Mouse (Mus musculus): ENCODE results near the gene Tmem79. TPM values are rescaled to one million over a fixed set of nuclear protein-coding genes. Genes with fewer than 3 reads are reported as not detected.
A peak's percentile ranks its signal among the peaks of the same experiment; 100 is the strongest.

Gene Tmem79
- total RNA-seq, 1 experiment = 24.3 TPM

- peak overlapping the region; percentile 99 for H3K27ac ChIP-seq (ENCODE audit: insufficient read depth, low read depth, low read length, poor library complexity, severe bottlenecking)
- in situ Hi-C loops (cut with MboI; ENCODE audit: low sequenced_read_pairs in 2 of 2, unreplicated experiment in 2 of 2) = loop anchor here in 1 of 2 experiments (5.0 kb wide), 1 partner anchor 38 kb away; the partner anchor contains the start of genes Cct3 and Tsacc
- no peak for TF ChIP-seq ZC3H11A (IDR thresholded peaks at IDR 0.05; ENCODE audit: borderline replicate concordance, low read depth, low read length)
- TF ChIP-seq CHD2 (IDR thresholded peaks at IDR 0.05; ENCODE audit: low read depth, low read length) = no peak
- H3K9ac ChIP-seq (ENCODE audit: insufficient read depth, low read depth, low read length, poor library complexity, severe bottlenecking) = peak overlapping the region; percentile 98
- H3K9me3 ChIP-seq (ENCODE audit: control insufficient read depth, insufficient read depth, low read depth, low read length) = no peaks in the 10 kb centered on the region
- peak overlapping the region; percentile 77 to 91 for H3K4me3 ChIP-seq (ENCODE audit: insufficient read depth in 1 of 2, low read depth in 1 of 2, low read length in 2 of 2, poor library complexity in 1 of 2, severe bottlenecking in 1 of 2)
- peaks cover 5% of the 10 kb centered on the region; the same call in 1 of the 2 replicates for H3K36me3 ChIP-seq (ENCODE audit: control insufficient read depth, insufficient read depth, low read length, poor library complexity, severe bottlenecking)
- peaks cover 0 to 21% of the 10 kb centered on the region in 2 experiments; a peak in 1 of 4 replicates for H3K4me1 ChIP-seq (ENCODE audit: control insufficient read depth in 2 of 2, insufficient read depth in 2 of 2, low read length in 2 of 2, poor library complexity in 1 of 2)
- no peak for DNase-seq (ENCODE audit: low read depth, low spot score)
Observed at GRCm38 (mm10) chr3:88335436-88336053, 403 bp downstream of the Tmem79 start.

- Histone ChIP-seq H3K4me1 (ENCODE audit: control insufficient read depth in 2 of 2, insufficient read depth in 2 of 2, low read length in 2 of 2, poor library complexity in 1 of 2) (peaks cover 0 to 21% of the 10 kb centered on the region in 2 experiments; a peak in 1 of 4 replicates), H3K27ac (ENCODE audit: insufficient read depth, low read depth, low read length, poor library complexity, severe bottlenecking) (peak overlapping the region; percentile 99), H3K4me3 (ENCODE audit: insufficient read depth in 1 of 2, low read depth in 1 of 2, low read length in 2 of 2, poor library complexity in 1 of 2, severe bottlenecking in 1 of 2) (peak overlapping the region; percentile 77 to 91), H3K9me3 (ENCODE audit: control insufficient read depth, insufficient read depth, low read depth, low read length) (no peaks in the 10 kb centered on the region), H3K36me3 (ENCODE audit: control insufficient read depth, insufficient read depth, low read length, poor library complexity, severe bottlenecking) (peaks cover 6% of the 10 kb centered on the region; the same call in 1 of the 2 replicates), H3K9ac (ENCODE audit: insufficient read depth, low read depth, low read length, poor library complexity, severe bottlenecking) (peak overlapping the region; percentile 98)
- TF ChIP-seq CHD2 (IDR thresholded peaks at IDR 0.05; ENCODE audit: low read depth, low read length) (no peak), ZC3H11A (IDR thresholded peaks at IDR 0.05; ENCODE audit: borderline replicate concordance, low read depth, low read length) (no peak), MAFK (IDR thresholded peaks at IDR 0.05; ENCODE audit: insufficient read depth, low read depth, low read length) (no peak), HCFC1 (IDR thresholded peaks at IDR 0.05; ENCODE audit: borderline replicate concordance, insufficient read depth, low read length) (no peak), ZNF384 (IDR thresholded peaks at IDR 0.05; ENCODE audit: low read depth, low read length) (no peak)
- no peak for DNase-seq (ENCODE audit: low read depth, low spot score)
- in situ Hi-C loops (cut with MboI; ENCODE audit: low sequenced_read_pairs in 2 of 2, unreplicated experiment in 2 of 2) = loop anchor here in 1 of 2 experiments (5.0 kb wide), 1 partner anchor 38 kb away; the partner anchor contains the start of genes Cct3 and Tsacc
Observed at GRCm38 (mm10) chr3:88334902-88335435, 979 bp downstream of the Tmem79 start.

- no peak for TF ChIP-seq HCFC1 (IDR thresholded peaks at IDR 0.05; ENCODE audit: borderline replicate concordance, insufficient read depth, low read length)
- no peak for TF ChIP-seq ZNF384 (IDR thresholded peaks at IDR 0.05; ENCODE audit: low read depth, low read length)
- Histone ChIP-seq H3K4me1 (ENCODE audit: control insufficient read depth in 2 of 2, insufficient read depth in 2 of 2, low read length in 2 of 2, poor library complexity in 1 of 2) (peaks cover 0 to 23% of the 10 kb centered on the region in 2 experiments; a peak in 1 of 4 replicates), H3K4me3 (ENCODE audit: insufficient read depth in 1 of 2, low read depth in 1 of 2, low read length in 2 of 2, poor library complexity in 1 of 2, severe bottlenecking in 1 of 2) (peak overlapping the region; percentile 77 to 91), H3K27ac (ENCODE audit: insufficient read depth, low read depth, low read length, poor library complexity, severe bottlenecking) (peak overlapping the region; percentile 99), H3K9me3 (ENCODE audit: control insufficient read depth, insufficient read depth, low read depth, low read length) (no peaks in the 10 kb centered on the region), H3K36me3 (ENCODE audit: control insufficient read depth, insufficient read depth, low read length, poor library complexity, severe bottlenecking) (peaks cover 9% of the 10 kb centered on the region; the same call in 1 of the 2 replicates), H3K9ac (ENCODE audit: insufficient read depth, low read depth, low read length, poor library complexity, severe bottlenecking) (peak overlapping the region; percentile 98)
- in situ Hi-C loops (cut with MboI; ENCODE audit: low sequenced_read_pairs in 2 of 2, unreplicated experiment in 2 of 2) = no loop called here
- no peak for DNase-seq (ENCODE audit: low read depth, low spot score)
Observed at GRCm38 (mm10) chr3:88334029-88334658, 1.8 kb downstream of the Tmem79 start.

GRCm38 (mm10) chr3:88331282-88331681, 4.7 kb downstream of the Tmem79 start:
- peaks cover 0 to 19% of the 10 kb centered on the region in 2 experiments; a peak in 1 of 4 replicates for H3K4me1 ChIP-seq (ENCODE audit: control insufficient read depth in 2 of 2, insufficient read depth in 2 of 2, low read length in 2 of 2, poor library complexity in 1 of 2)
- DNase-seq (ENCODE audit: low read depth, low spot score) = peak; percentile 75
- in situ Hi-C loops (cut with MboI; ENCODE audit: low sequenced_read_pairs in 2 of 2, unreplicated experiment in 2 of 2) = no loop called here
- peaks cover 22% of the 10 kb centered on the region for H3K36me3 ChIP-seq (ENCODE audit: control insufficient read depth, insufficient read depth, low read length, poor library complexity, severe bottlenecking)
- no peak overlapping the region for H3K27ac ChIP-seq (ENCODE audit: insufficient read depth, low read depth, low read length, poor library complexity, severe bottlenecking)
- H3K9me3 ChIP-seq (ENCODE audit: control insufficient read depth, insufficient read depth, low read depth, low read length) = no peaks in the 10 kb centered on the region
- no peak overlapping the region for H3K9ac ChIP-seq (ENCODE audit: insufficient read depth, low read depth, low read length, poor library complexity, severe bottlenecking)
- no peak overlapping the region for H3K4me3 ChIP-seq (ENCODE audit: insufficient read depth in 1 of 2, low read depth in 1 of 2, low read length in 2 of 2, poor library complexity in 1 of 2, severe bottlenecking in 1 of 2)
- no peak for TF ChIP-seq ZNF384 (IDR thresholded peaks at IDR 0.05; ENCODE audit: low read depth, low read length)
- no peak for TF ChIP-seq HCFC1 (IDR thresholded peaks at IDR 0.05; ENCODE audit: borderline replicate concordance, insufficient read depth, low read length)
- TF ChIP-seq MAFK (IDR thresholded peaks at IDR 0.05; ENCODE audit: insufficient read depth, low read depth, low read length) = no peak
- TF ChIP-seq CHD2 (IDR thresholded peaks at IDR 0.05; ENCODE audit: low read depth, low read length) = no peak
- no peak for TF ChIP-seq ZC3H11A (IDR thresholded peaks at IDR 0.05; ENCODE audit: borderline replicate concordance, low read depth, low read length)

Measured in ES-E14 (cell line).